In the genomic region with DNA sequence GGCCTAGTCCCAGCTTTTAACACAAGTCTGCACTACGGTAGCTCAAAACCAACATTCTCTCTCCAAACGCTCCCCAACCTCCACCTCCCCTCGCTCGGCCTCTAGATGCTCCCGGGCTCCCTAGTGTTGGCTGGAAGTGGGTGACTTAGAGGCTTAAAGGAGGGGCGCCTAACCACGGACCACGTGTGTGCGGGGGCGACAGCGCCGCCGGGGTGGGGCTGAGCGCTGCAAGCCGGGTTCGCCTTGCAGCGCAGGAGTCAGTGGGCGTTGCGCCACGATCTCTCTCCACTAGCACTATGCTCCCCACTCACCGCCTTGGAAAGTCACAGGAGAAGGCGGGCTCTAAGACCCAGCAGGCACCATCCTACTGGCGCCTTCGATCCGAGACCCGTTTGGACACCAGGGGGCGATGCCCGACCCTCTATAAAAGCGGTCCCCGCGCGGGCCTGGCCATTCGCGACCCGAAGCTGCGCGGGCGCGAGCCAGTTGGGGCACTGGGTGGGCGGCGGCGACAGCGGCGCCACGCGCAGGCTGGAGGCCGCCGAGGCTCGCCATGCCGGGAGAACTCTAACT, we compare ENCODE assay signal across 8 mouse cellular contexts. TPM values are rescaled to one million over a fixed set of nuclear protein-coding genes. Genes with fewer than 3 reads are reported as not detected.
DNase-seq lines count a peak whose midpoint lies in the region; ATAC-seq and TF ChIP-seq lines count a peak whose summit lies in the region.

Cebpa (plus strand) TSS at position 453 of the 573 bp plus-strand sequence.

- DNase-seq in c-Kit-positive CD71-negative TER-119-negative erythroid progenitor cells, embryonic 14.5 days (ENCODE audit: low read depth), result peak; percentile 83
- DNase-seq in forebrain, embryonic 14.5 days (ENCODE audit: low spot score), result peak; percentile 93
- DNase-seq in heart, postnatal 10 days, result peak; percentile 96 to 97
- DNase-seq in large intestine, adult 2 months (ENCODE audit: low read depth, low spot score), result peak; percentile 88
- peak; percentile 95 for DNase-seq in stomach, postnatal 0 days (ENCODE audit: low spot score)

- H3K9ac ChIP-seq in forebrain, embryonic 14.5 days (ENCODE audit: low read length), result peak within 1 kb of the TSS; percentile 56
- peak within 1 kb of the TSS; percentile 67 for H3K9ac ChIP-seq in liver, embryonic 16.5 days (ENCODE audit: low read depth, low read length)
- peak within 1 kb of the TSS; percentile 61 for H3K9ac ChIP-seq in neural tube, embryonic 12.5 days
- peak within 1 kb of the TSS; percentile 73 for H3K9ac ChIP-seq in stomach, postnatal 0 days (ENCODE audit: low read length)

- peak; percentile 85 for ATAC-seq in CD4-positive, CD25-positive, alpha-beta regulatory T cell, adult 4 months
- peak; percentile 92 for ATAC-seq in forebrain, embryonic 14.5 days
- ATAC-seq in liver, embryonic 16.5 days (ENCODE audit: low read depth), result peak; percentile 84
- peak; percentile 88 for ATAC-seq in neural tube, embryonic 12.5 days (ENCODE audit: low FRiP score, low read depth)
- peak; percentile 89 for ATAC-seq in stomach, postnatal 0 days (ENCODE audit: low FRiP score, low TSS enrichment)

- H3K4me2 ChIP-seq in forebrain, embryonic 14.5 days (ENCODE audit: low read length), result peak within 1 kb of the TSS; percentile 98
- H3K4me2 ChIP-seq in liver, embryonic 16.5 days (ENCODE audit: low read depth, low read length), result peak within 1 kb of the TSS; percentile 64
- peak within 1 kb of the TSS; percentile 96 for H3K4me2 ChIP-seq in neural tube, embryonic 12.5 days (replicated peaks)
- H3K4me2 ChIP-seq in stomach, postnatal 0 days (replicated peaks; ENCODE audit: low read depth), result peak within 1 kb of the TSS; percentile 95

- H3K27ac ChIP-seq in forebrain, embryonic 14.5 days (ENCODE audit: low read depth, low read length), result no peak within 1 kb of the TSS
- H3K27ac ChIP-seq in liver, embryonic 16.5 days (ENCODE audit: low read length), result peak within 1 kb of the TSS; percentile 86
- H3K27ac ChIP-seq in neural tube, embryonic 12.5 days, result no peak within 1 kb of the TSS
- H3K27ac ChIP-seq in stomach, postnatal 0 days (replicated peaks), result peak within 1 kb of the TSS; percentile 90

- H3K27me3 ChIP-seq in forebrain, embryonic 14.5 days (replicated peaks; ENCODE audit: control insufficient read depth, insufficient read depth, low read length), result peaks cover 70% of the 10 kb centered on the region
- peaks cover 46% of the 10 kb centered on the region for H3K27me3 ChIP-seq in liver, embryonic 16.5 days (ENCODE audit: control insufficient read depth, insufficient read depth, low read depth, low read length)
- peaks cover 78% of the 10 kb centered on the region for H3K27me3 ChIP-seq in neural tube, embryonic 12.5 days (replicated peaks)
- no peaks in the 10 kb centered on the region for H3K27me3 ChIP-seq in stomach, postnatal 0 days (ENCODE audit: control insufficient read depth, insufficient read depth, low read length)

- no peak for TF ChIP-seq EP300 in stomach, postnatal 0 days (optimal IDR thresholded peaks at IDR 0.05)

- no peaks in the 10 kb centered on the region for H3K9me3 ChIP-seq in forebrain, embryonic 14.5 days (replicated peaks; ENCODE audit: control insufficient read depth, low read length)
- H3K9me3 ChIP-seq in liver, embryonic 16.5 days (replicated peaks; ENCODE audit: control insufficient read depth, low read length), result no peaks in the 10 kb centered on the region
- H3K9me3 ChIP-seq in neural tube, embryonic 12.5 days, result no peaks in the 10 kb centered on the region
- no peaks in the 10 kb centered on the region for H3K9me3 ChIP-seq in stomach, postnatal 0 days (ENCODE audit: control insufficient read depth, low read length)

- TF ChIP-seq CTCF in stomach, postnatal 0 days (IDR thresholded peaks at IDR 0.05; ENCODE audit: low read depth), result peak; percentile 86

- intact Hi-C loops in heart, postnatal 10 days (cut with DNase I), result loop anchor here (1.0 to 2.0 kb wide), 4 partner anchors 38 to 93 kb away; partner anchors contain the start of gene Cebpg

- H3K36me3 ChIP-seq in forebrain, embryonic 14.5 days (ENCODE audit: control insufficient read depth, insufficient read depth, low read length), result no peaks in the 10 kb centered on the region
- H3K36me3 ChIP-seq in liver, embryonic 16.5 days (ENCODE audit: control insufficient read depth, insufficient read depth), result no peaks in the 10 kb centered on the region
- no peaks in the 10 kb centered on the region for H3K36me3 ChIP-seq in neural tube, embryonic 12.5 days
- H3K36me3 ChIP-seq in stomach, postnatal 0 days (ENCODE audit: control insufficient read depth, insufficient read depth, low read length), result no peaks in the 10 kb centered on the region

- H3K4me1 ChIP-seq in forebrain, embryonic 14.5 days (ENCODE audit: control insufficient read depth, insufficient read depth, low read length), result peaks cover 7% of the 10 kb centered on the region
- H3K4me1 ChIP-seq in liver, embryonic 16.5 days (ENCODE audit: control insufficient read depth, low read depth, low read length), result peaks cover 5% of the 10 kb centered on the region
- peaks cover 23% of the 10 kb centered on the region for H3K4me1 ChIP-seq in neural tube, embryonic 12.5 days
- no peaks in the 10 kb centered on the region for H3K4me1 ChIP-seq in stomach, postnatal 0 days (replicated peaks; ENCODE audit: control insufficient read depth, insufficient read depth)

- under 1% methylated on average over 50 of the region's 50 CpGs for WGBS in forebrain, embryonic 14.5 days
- WGBS in large intestine, adult 2 months, result under 1% methylated on average over 50 of the region's 50 CpGs
- WGBS in liver, embryonic 16.5 days (ENCODE audit: insufficient replicate concordance), result 0% methylated on average over 49 of the region's 50 CpGs
- WGBS in neural tube, embryonic 12.5 days, result under 1% methylated on average over 50 of the region's 50 CpGs
- 0% methylated on average over 50 of the region's 50 CpGs for WGBS in stomach, postnatal 0 days

- H3K4me3 ChIP-seq in forebrain, embryonic 14.5 days (ENCODE audit: low read depth, low read length), result peak within 1 kb of the TSS; percentile 48
- peak within 1 kb of the TSS; percentile 63 for H3K4me3 ChIP-seq in liver, embryonic 16.5 days (ENCODE audit: low read depth, low read length)
- H3K4me3 ChIP-seq in neural tube, embryonic 12.5 days, result peak within 1 kb of the TSS; percentile 48
- peak within 1 kb of the TSS; percentile 65 for H3K4me3 ChIP-seq in stomach, postnatal 0 days (ENCODE audit: low read depth, low read length)

RNA-seq across cellular contexts. Expression of gene Cebpa, which starts in this region (rescaled TPM):
- polyA plus RNA-seq in CD4-positive, CD25-positive, alpha-beta regulatory T cell, adult 4 months (2017; shearing (Covaris generic)), result 1 to 10 TPM in 1 of 2 experiments, under 1 TPM in 1; 0.47 to 1.1 TPM
- 0.38 and 0.62 TPM in 2 replicates for polyA plus RNA-seq in forebrain, embryonic 14.5 days (2014; fragmentation: Nextera tagmentation; extraction: Ambion mirVana)
- 10 to 100 TPM in 1 of 2 experiments, 1 to 10 TPM in 1; 7.6 to 13.7 TPM for total RNA-seq in heart, postnatal 10 days (2021)
- polyA plus RNA-seq in large intestine, adult 2 months (2012; rRNA removed), result 30.9 and 36.3 TPM in 2 replicates
- polyA plus RNA-seq in liver, embryonic 16.5 days (2015; fragmentation: Nextera tagmentation; extraction: Ambion mirVana), result 6.8 and 9.1 TPM in 2 replicates
- polyA plus RNA-seq in neural tube, embryonic 12.5 days (2016; fragmentation: Nextera tagmentation; extraction: Ambion mirVana), result 0.68 and 0.74 TPM in 2 replicates
- polyA plus RNA-seq in stomach, postnatal 0 days (2015; fragmentation: Nextera tagmentation; extraction: Ambion mirVana), result 8.8 and 11.3 TPM in 2 replicates

Comparison
In these comparisons a context has a peak if more than half of its experiments do, and no peak if none do; other contexts are left out.
1. Peak in DNase-seq, ATAC-seq, H3K4me3 ChIP-seq, H3K9ac ChIP-seq and H3K4me2 ChIP-seq in forebrain, embryonic 14.5 days; RNA of the gene not detected or under 1 TPM.
2. Peak in ATAC-seq, H3K4me3 ChIP-seq, H3K9ac ChIP-seq and H3K4me2 ChIP-seq in neural tube, embryonic 12.5 days; RNA of the gene not detected or under 1 TPM.
3. H3K27ac ChIP-seq: peak in liver, embryonic 16.5 days (single experiment) and stomach, postnatal 0 days (single experiment); none in forebrain, embryonic 14.5 days (single experiment) and neural tube, embryonic 12.5 days (single experiment).
4. Peak in every context shown above with its lines, with median percentiles within 50 percentile points of each other: ATAC-seq, DNase-seq, H3K4me2 ChIP-seq, H3K4me3 ChIP-seq and H3K9ac ChIP-seq.